ENCODE assay signal across 8 mouse cellular contexts in genomic region chr6:48396008-48396595, GRCm38 (mm10). TPM values are rescaled to one million over a fixed set of nuclear protein-coding genes. Genes with fewer than 3 reads are reported as not detected.
DNase-seq lines count a peak whose midpoint lies in the region; ATAC-seq lines count a peak whose summit lies in the region.

No protein-coding gene starts in this region.

- WGBS in neural tube, embryonic 11.5 days = 35% methylated on average over 15 of the region's 15 CpGs
- WGBS in hindbrain, embryonic 14.5 days = 35% methylated on average over 15 of the region's 15 CpGs
- WGBS in midbrain, embryonic 15.5 days = 31% methylated on average over 15 of the region's 15 CpGs

- H3K9ac ChIP-seq in neural tube, embryonic 11.5 days (ENCODE audit: low read length) = peak overlapping the region; percentile 82
- peak overlapping the region; percentile 93 for H3K9ac ChIP-seq in hindbrain, embryonic 14.5 days
- H3K9ac ChIP-seq in midbrain, embryonic 15.5 days = peak overlapping the region; percentile 94

- ATAC-seq in neural tube, embryonic 11.5 days (ENCODE audit: insufficient read depth, low FRiP score, low TSS enrichment) = no peak
- ATAC-seq in hindbrain, embryonic 14.5 days (ENCODE audit: low FRiP score) = no peak
- ATAC-seq in midbrain, embryonic 15.5 days (replicated peaks) = no peak

- H3K9me3 ChIP-seq in neural tube, embryonic 11.5 days (ENCODE audit: control insufficient read depth, low read length) = no peaks in the 10 kb centered on the region
- H3K9me3 ChIP-seq in hindbrain, embryonic 14.5 days (ENCODE audit: control insufficient read depth, low read length) = no peaks in the 10 kb centered on the region
- no peaks in the 10 kb centered on the region for H3K9me3 ChIP-seq in midbrain, embryonic 15.5 days

- peak overlapping the region; percentile 67 for H3K4me3 ChIP-seq in neural tube, embryonic 11.5 days (ENCODE audit: low read depth, low read length)
- peak overlapping the region; percentile 75 for H3K4me3 ChIP-seq in hindbrain, embryonic 14.5 days (replicated peaks; ENCODE audit: low read length)
- H3K4me3 ChIP-seq in midbrain, embryonic 15.5 days = peak overlapping the region; percentile 76

- H3K4me1 ChIP-seq in neural tube, embryonic 11.5 days (ENCODE audit: control insufficient read depth, insufficient read depth, low read length) = peaks cover 8% of the 10 kb centered on the region
- peaks cover 19% of the 10 kb centered on the region for H3K4me1 ChIP-seq in hindbrain, embryonic 14.5 days (replicated peaks; ENCODE audit: control insufficient read depth, insufficient read depth, low read length)
- H3K4me1 ChIP-seq in midbrain, embryonic 15.5 days = peaks cover 31% of the 10 kb centered on the region

- H3K4me2 ChIP-seq in neural tube, embryonic 11.5 days (ENCODE audit: low read depth) = peak overlapping the region; percentile 70
- H3K4me2 ChIP-seq in hindbrain, embryonic 14.5 days (replicated peaks) = peak overlapping the region; percentile 78
- peak overlapping the region; percentile 71 for H3K4me2 ChIP-seq in midbrain, embryonic 15.5 days

- peak; percentile 48 for DNase-seq in cerebellum, adult 11-12 months
- DNase-seq in cerebellum, adult 9-10 months = no peak
- no peak for DNase-seq in neural tube, embryonic 11.5 days (ENCODE audit: low spot score)
- no peak for DNase-seq in neural tube, embryonic 10.5 days (ENCODE audit: extremely low spot score, low spot score)
- DNase-seq in hindbrain, embryonic 14.5 days (ENCODE audit: low spot score) = no peak
- DNase-seq in right cerebral cortex, postnatal 4 days = no peak
- DNase-seq in left cerebral cortex, adult 9 months (ENCODE audit: low spot score in 2 of 2) = no peak

- peak overlapping the region; percentile 36; the same call in 1 of the 2 replicates for H3K27ac ChIP-seq in neural tube, embryonic 11.5 days (ENCODE audit: low read depth, low read length)
- H3K27ac ChIP-seq in hindbrain, embryonic 14.5 days = peak overlapping the region; percentile 86
- H3K27ac ChIP-seq in midbrain, embryonic 15.5 days = peak overlapping the region; percentile 89

- no peaks in the 10 kb centered on the region for H3K27me3 ChIP-seq in neural tube, embryonic 11.5 days (ENCODE audit: control insufficient read depth, insufficient read depth, low read length)
- no peaks in the 10 kb centered on the region for H3K27me3 ChIP-seq in hindbrain, embryonic 14.5 days (ENCODE audit: control insufficient read depth, insufficient read depth, low read length)
- H3K27me3 ChIP-seq in midbrain, embryonic 15.5 days (replicated peaks) = no peaks in the 10 kb centered on the region

- H3K36me3 ChIP-seq in neural tube, embryonic 11.5 days (ENCODE audit: control insufficient read depth, insufficient read depth, low read length) = no peaks in the 10 kb centered on the region
- no peaks in the 10 kb centered on the region for H3K36me3 ChIP-seq in hindbrain, embryonic 14.5 days (replicated peaks; ENCODE audit: control insufficient read depth, insufficient read depth)
- no peaks in the 10 kb centered on the region for H3K36me3 ChIP-seq in midbrain, embryonic 15.5 days (replicated peaks)

RNA-seq across cellular contexts. Expression of gene Krba1, which starts 0.7 kb away (rescaled TPM):
- polyA plus RNA-seq in neural tube, embryonic 11.5 days (2014; fragmentation: Nextera tagmentation; extraction: Ambion mirVana) = 18.0 and 22.9 TPM in 2 replicates
- polyA plus RNA-seq in hindbrain, embryonic 14.5 days (2014; fragmentation: Nextera tagmentation; extraction: Ambion mirVana) = 24.8 and 24.9 TPM in 2 replicates
- 31.5 and 33.3 TPM in 2 replicates for polyA plus RNA-seq in midbrain, embryonic 15.5 days (2015; fragmentation: Nextera tagmentation; extraction: Ambion mirVana)

RNA-seq across cellular contexts. Expression of gene Zfp467, which starts 49.5 kb away (rescaled TPM):
- polyA plus RNA-seq in neural tube, embryonic 11.5 days (2014; fragmentation: Nextera tagmentation; extraction: Ambion mirVana) = 11.4 and 14.4 TPM in 2 replicates
- polyA plus RNA-seq in hindbrain, embryonic 14.5 days (2014; fragmentation: Nextera tagmentation; extraction: Ambion mirVana) = 25.8 and 32.4 TPM in 2 replicates
- 28.9 and 33.8 TPM in 2 replicates for polyA plus RNA-seq in midbrain, embryonic 15.5 days (2015; fragmentation: Nextera tagmentation; extraction: Ambion mirVana)

RNA-seq across cellular contexts. Expression of gene Sspo, which starts 51.9 kb away (rescaled TPM):
- 0.15 and 0.34 TPM in 2 replicates for polyA plus RNA-seq in neural tube, embryonic 11.5 days (2014; fragmentation: Nextera tagmentation; extraction: Ambion mirVana)
- polyA plus RNA-seq in hindbrain, embryonic 14.5 days (2014; fragmentation: Nextera tagmentation; extraction: Ambion mirVana) = 0.20 and 0.35 TPM in 2 replicates
- 0.40 and 0.46 TPM in 2 replicates for polyA plus RNA-seq in midbrain, embryonic 15.5 days (2015; fragmentation: Nextera tagmentation; extraction: Ambion mirVana)

Comparison
In these comparisons a context has a peak if more than half of its experiments do, and no peak if none do; other contexts are left out.
1. H3K27ac ChIP-seq: peak in every context shown above with its lines; median percentile 89 in midbrain, embryonic 15.5 days; 86 in hindbrain, embryonic 14.5 days; 36 in neural tube, embryonic 11.5 days.